Mouse (Mus musculus): ENCODE measurements around the gene Gm11437. TPM values are rescaled to one million over a fixed set of nuclear protein-coding genes. Genes with fewer than 3 reads are reported as not detected.

Gene Gm11437
- total RNA-seq, 2 experiments from 2014 or later, result not detected

Other genes with a start within 250 kb of the Gm11437 start
- gene Ddx52, start 225.4 kb downstream of the Gm11437 start, total RNA-seq (2015; ENCODE audit: low replicate concordance), result 9.6 and 13.8 TPM in 2 replicates
- 17.6 and 19.3 TPM in 2 replicates for gene Ddx52, start 225.4 kb downstream of the Gm11437 start, total RNA-seq (2017; ENCODE audit: low replicate concordance)
- 10.0 and 11.0 TPM in 2 replicates for gene Synrg, start 203.0 kb downstream of the Gm11437 start, total RNA-seq (2015; ENCODE audit: low replicate concordance)
- gene Synrg, start 203.0 kb downstream of the Gm11437 start, total RNA-seq (2017; ENCODE audit: low replicate concordance), result 6.1 and 8.9 TPM in 2 replicates
- not detected in 2 replicates for gene Dusp14, start 98.2 kb downstream of the Gm11437 start, total RNA-seq (2015; ENCODE audit: low replicate concordance)
- not detected in 2 replicates for gene Dusp14, start 98.2 kb downstream of the Gm11437 start, total RNA-seq (2017; ENCODE audit: low replicate concordance)
- 0.58 and 3.8 TPM in 2 replicates for gene Tada2a, start 37.9 kb downstream of the Gm11437 start, total RNA-seq (2015; ENCODE audit: low replicate concordance)
- 0.56 and 6.1 TPM in 2 replicates for gene Tada2a, start 37.9 kb downstream of the Gm11437 start, total RNA-seq (2017; ENCODE audit: low replicate concordance)
- gene Acaca, start 37.8 kb downstream of the Gm11437 start, total RNA-seq (2015; ENCODE audit: low replicate concordance), result 5.2 and 7.1 TPM in 2 replicates
- gene Acaca, start 37.8 kb downstream of the Gm11437 start, total RNA-seq (2017; ENCODE audit: low replicate concordance), result 4.5 and 26.4 TPM in 2 replicates

Measured in erythroblast, adult 5-6 weeks (primary cell).